Mouse (Mus musculus): ENCODE data around the gene Prkg2.

Prkg2 gene

GRCm38 (mm10) chr5:98975877-98976672 is 61.1 kb downstream of the Prkg2 start:
- ATAC-seq (ENCODE audit: low TSS enrichment): peak; percentile 97

- ATAC-seq (ENCODE audit: low TSS enrichment): no peak
These were observed 70.5 kb downstream of the Prkg2 start for GRCm38 (mm10) chr5:98966679-98967078.

GRCm38 (mm10) chr5:98965139-98965538 is 72.0 kb downstream of the Prkg2 start:
- ATAC-seq (ENCODE audit: low TSS enrichment): no peak

GRCm38 (mm10) chr5:98964367-98964766 is 72.8 kb downstream of the Prkg2 start:
- no peak for ATAC-seq (ENCODE audit: low TSS enrichment)

- peak; percentile 74; the same call in 1 of the 2 replicates for ATAC-seq (ENCODE audit: low TSS enrichment)
These were observed 74.7 kb downstream of the Prkg2 start for GRCm38 (mm10) chr5:98962472-98962871.

- ATAC-seq (ENCODE audit: low TSS enrichment): no peak
These were observed 81.6 kb downstream of the Prkg2 start for GRCm38 (mm10) chr5:98955576-98955975.

GRCm38 (mm10) chr5:98953386-98953785 is 83.8 kb downstream of the Prkg2 start:
- ATAC-seq (ENCODE audit: low TSS enrichment): no peak

GRCm38 (mm10) chr5:98951566-98951965 is 85.6 kb downstream of the Prkg2 start:
- ATAC-seq (ENCODE audit: low TSS enrichment): no peak

GRCm38 (mm10) chr5:98950495-98951092 is 86.6 kb downstream of the Prkg2 start:
- peak; percentile 50; the same call in 1 of the 2 replicates for ATAC-seq (ENCODE audit: low TSS enrichment)

GRCm38 (mm10) chr5:98949784-98950183 is 87.4 kb downstream of the Prkg2 start:
- no peak for ATAC-seq (ENCODE audit: low TSS enrichment)

GRCm38 (mm10) chr5:98946656-98947055 is 90.5 kb downstream of the Prkg2 start:
- no peak for ATAC-seq (ENCODE audit: low TSS enrichment)

GRCm38 (mm10) chr5:98946117-98946620 is 91.0 kb downstream of the Prkg2 start:
- no peak for ATAC-seq (ENCODE audit: low TSS enrichment)

GRCm38 (mm10) chr5:98943776-98944175 is 93.4 kb downstream of the Prkg2 start:
- ATAC-seq (ENCODE audit: low TSS enrichment): peak; percentile 99

- ATAC-seq (ENCODE audit: low TSS enrichment): no peak
These were observed 96.4 kb downstream of the Prkg2 start for GRCm38 (mm10) chr5:98940731-98941130.

GRCm38 (mm10) chr5:98939631-98940208 is 97.4 kb downstream of the Prkg2 start:
- no peak for ATAC-seq (ENCODE audit: low TSS enrichment)

- no peak for ATAC-seq (ENCODE audit: low TSS enrichment)
These were observed 98.0 kb downstream of the Prkg2 start for GRCm38 (mm10) chr5:98939116-98939515.

- ATAC-seq (ENCODE audit: low TSS enrichment): no peak
These were observed 99.3 kb downstream of the Prkg2 start for GRCm38 (mm10) chr5:98937879-98938278.

- ATAC-seq (ENCODE audit: low TSS enrichment): no peak
These were observed 100.5 kb downstream of the Prkg2 start for GRCm38 (mm10) chr5:98936650-98937049.

- peak; percentile 73; the same call in 1 of the 2 replicates for ATAC-seq (ENCODE audit: low TSS enrichment)
These were observed 101.2 kb downstream of the Prkg2 start for GRCm38 (mm10) chr5:98935930-98936329.

- no peak for ATAC-seq (ENCODE audit: low TSS enrichment)
These were observed 114.2 kb downstream of the Prkg2 start for GRCm38 (mm10) chr5:98922921-98923320.

- ATAC-seq (ENCODE audit: low TSS enrichment): no peak
These were observed 115.5 kb downstream of the Prkg2 start for GRCm38 (mm10) chr5:98921608-98922007.

- no peak for ATAC-seq (ENCODE audit: low TSS enrichment)
These were observed 118.4 kb downstream of the Prkg2 start for GRCm38 (mm10) chr5:98918716-98919115.

- ATAC-seq (ENCODE audit: low TSS enrichment): peak; percentile 99
These were observed 134.8 kb downstream of the Prkg2 start for GRCm38 (mm10) chr5:98902339-98902738.
